Mouse (Mus musculus): ENCODE data around the gene Aes.
A peak's percentile ranks its signal among the peaks of the same experiment; 100 is the strongest.

Gene Aes

GRCm38 (mm10) chr10:81544296-81545160 lies 14.8 kb upstream of the Aes start:
- no peak for DNase-seq (ENCODE audit: low spot score in 2 of 2)

GRCm38 (mm10) chr10:81545161-81545747 lies 14.0 kb upstream of the Aes start, which contains the start of gene Gna11:
Gene Gna11 (minus strand): TSS chr10:81545190.
- peak; percentile 100 for DNase-seq (ENCODE audit: low spot score in 2 of 2)

- DNase-seq (ENCODE audit: low spot score in 2 of 2): no peak
Observed at GRCm38 (mm10) chr10:81546332-81546731, 13.0 kb upstream of the Aes start.

GRCm38 (mm10) chr10:81546788-81547571 lies 12.3 kb upstream of the Aes start:
- DNase-seq (ENCODE audit: low spot score in 2 of 2): no peak

GRCm38 (mm10) chr10:81548944-81549343 lies 10.3 kb upstream of the Aes start:
- DNase-seq (ENCODE audit: low spot score in 2 of 2): no peak

GRCm38 (mm10) chr10:81550257-81550656 lies 9.0 kb upstream of the Aes start:
- DNase-seq (ENCODE audit: low spot score in 2 of 2): peak in 1 of 2 experiments; percentile 54

GRCm38 (mm10) chr10:81551597-81552102 lies 7.6 kb upstream of the Aes start:
- peak; percentile 65 to 82 for DNase-seq (ENCODE audit: low spot score in 2 of 2)

GRCm38 (mm10) chr10:81553232-81553631 lies 6.1 kb upstream of the Aes start:
- no peak for DNase-seq (ENCODE audit: low spot score in 2 of 2)

GRCm38 (mm10) chr10:81553807-81554755 lies 5.2 kb upstream of the Aes start:
- DNase-seq (ENCODE audit: low spot score in 2 of 2): no peak

GRCm38 (mm10) chr10:81556282-81556681 lies 3.0 kb upstream of the Aes start:
- DNase-seq (ENCODE audit: low spot score in 2 of 2): no peak

- no peak for DNase-seq (ENCODE audit: low spot score in 2 of 2)
Observed at GRCm38 (mm10) chr10:81557491-81557890, 1.8 kb upstream of the Aes start.

GRCm38 (mm10) chr10:81559627-81560539 lies 595 bp downstream of the Aes start:
- peak in 1 of 2 experiments; percentile 72 for DNase-seq (ENCODE audit: low spot score in 2 of 2)

- DNase-seq (ENCODE audit: low spot score in 2 of 2): no peak
Observed at GRCm38 (mm10) chr10:81560719-81561459, 1.6 kb downstream of the Aes start.

- DNase-seq (ENCODE audit: low spot score in 2 of 2): no peak
Observed at GRCm38 (mm10) chr10:81562411-81562810, 3.1 kb downstream of the Aes start.

- DNase-seq (ENCODE audit: low spot score in 2 of 2): no peak
Observed at GRCm38 (mm10) chr10:81563481-81563880, 4.2 kb downstream of the Aes start.

- no peak for DNase-seq (ENCODE audit: low spot score in 2 of 2)
Observed at GRCm38 (mm10) chr10:81564216-81564615, 4.9 kb downstream of the Aes start.

GRCm38 (mm10) chr10:81564734-81565133 lies 5.4 kb downstream of the Aes start:
- no peak for DNase-seq (ENCODE audit: low spot score in 2 of 2)

GRCm38 (mm10) chr10:81565257-81566228 lies 6.3 kb downstream of the Aes start:
- DNase-seq (ENCODE audit: low spot score in 2 of 2): no peak

Data from urinary bladder, postnatal 36 days (tissue).